Mouse (Mus musculus): ENCODE data around the gene Fam133b. TPM values are rescaled to one million over a fixed set of nuclear protein-coding genes. Genes with fewer than 3 reads are reported as not detected.
"Not testable (repeated sequence)": the region's sequence is repeated elsewhere in the genome, so short reads cannot be mapped to it uniquely, and the experiment has no call there.

The Fam133b gene
- polyA plus RNA-seq, 2 experiments, result 10.9 to 11.6 TPM

GRCm38 (mm10) chr5:3520493-3521359, 22.9 kb upstream of the Fam133b start:
- Histone ChIP-seq H3K9me3 (ENCODE audit: control insufficient read depth, low read length) (no peaks in the 10 kb centered on the region), H3K27me3 (ENCODE audit: control insufficient read depth, insufficient read depth, low read length) (no peaks in the 10 kb centered on the region), H3K4me2 (ENCODE audit: low read depth) (no peak overlapping the region), H3K9ac (replicated peaks) (no peak overlapping the region), H3K36me3 (replicated peaks; ENCODE audit: control insufficient read depth, insufficient read depth, low read depth) (no peaks in the 10 kb centered on the region; the same call in 1 of the 2 replicates), H3K27ac (no peak overlapping the region), H3K4me3 (ENCODE audit: insufficient read depth in 1 of 2, low read depth in 2 of 2, low read length in 2 of 2) (no peak overlapping the region), H3K4me1 (replicated peaks; ENCODE audit: control insufficient read depth in 2 of 2, insufficient read depth in 2 of 2, low read length in 1 of 2) (no peaks in the 10 kb centered on the region)
- no peak for TF ChIP-seq EP300 (IDR thresholded peaks at IDR 0.05; ENCODE audit: low read depth)
- no peak for TF ChIP-seq CTCF (IDR thresholded peaks at IDR 0.05; ENCODE audit: low read depth)
- no peak for ATAC-seq (ENCODE audit: insufficient read depth)
- WGBS (ENCODE audit: insufficient replicate concordance), result 80% methylated on average over 18 of the region's 18 CpGs
- DNase-seq (ENCODE audit: low read depth in 3 of 3, low spot score in 3 of 3), result no peak

GRCm38 (mm10) chr5:3521741-3522140, 21.9 kb upstream of the Fam133b start:
- H3K9ac ChIP-seq (replicated peaks), result no peak overlapping the region
- H3K9me3 ChIP-seq (ENCODE audit: control insufficient read depth, low read length), result no peaks in the 10 kb centered on the region
- no peaks in the 10 kb centered on the region for H3K4me1 ChIP-seq (replicated peaks; ENCODE audit: control insufficient read depth in 2 of 2, insufficient read depth in 2 of 2, low read length in 1 of 2)
- no peaks in the 10 kb centered on the region for H3K27me3 ChIP-seq (ENCODE audit: control insufficient read depth, insufficient read depth, low read length)
- DNase-seq (ENCODE audit: low read depth in 3 of 3, low spot score in 3 of 3) (no peak), ATAC-seq (ENCODE audit: insufficient read depth) (no peak)
- H3K4me2 ChIP-seq (ENCODE audit: low read depth), result no peak overlapping the region
- 78% methylated on average over 12 of the region's 12 CpGs for WGBS (ENCODE audit: insufficient replicate concordance)
- H3K4me3 ChIP-seq (ENCODE audit: insufficient read depth in 1 of 2, low read depth in 2 of 2, low read length in 2 of 2), result no peak overlapping the region
- TF ChIP-seq EP300 (IDR thresholded peaks at IDR 0.05; ENCODE audit: low read depth) (no peak), CTCF (IDR thresholded peaks at IDR 0.05; ENCODE audit: low read depth) (no peak)
- no peak overlapping the region for H3K27ac ChIP-seq
- H3K36me3 ChIP-seq (replicated peaks; ENCODE audit: control insufficient read depth, insufficient read depth, low read depth), result no peaks in the 10 kb centered on the region; the same call in 1 of the 2 replicates

- no peak for TF ChIP-seq EP300 (IDR thresholded peaks at IDR 0.05; ENCODE audit: low read depth)
- no peak for TF ChIP-seq CTCF (IDR thresholded peaks at IDR 0.05; ENCODE audit: low read depth)
- H3K36me3 ChIP-seq (replicated peaks; ENCODE audit: control insufficient read depth, insufficient read depth, low read depth), result no peaks in the 10 kb centered on the region; the same call in 1 of the 2 replicates
- H3K9ac ChIP-seq (replicated peaks), result no peak overlapping the region
- no peak overlapping the region for H3K4me2 ChIP-seq (ENCODE audit: low read depth)
- no peak overlapping the region for H3K4me3 ChIP-seq (ENCODE audit: insufficient read depth in 1 of 2, low read depth in 2 of 2, low read length in 2 of 2)
- no peak overlapping the region for H3K27ac ChIP-seq
- no peaks in the 10 kb centered on the region for H3K4me1 ChIP-seq (replicated peaks; ENCODE audit: control insufficient read depth in 2 of 2, insufficient read depth in 2 of 2, low read length in 1 of 2)
- H3K9me3 ChIP-seq (ENCODE audit: control insufficient read depth, low read length), result no peaks in the 10 kb centered on the region
- WGBS (ENCODE audit: insufficient replicate concordance), result 77% methylated on average over 10 of the region's 10 CpGs
- ATAC-seq (ENCODE audit: insufficient read depth) (no peak), DNase-seq (ENCODE audit: low read depth in 3 of 3, low spot score in 3 of 3) (no peak)
- no peaks in the 10 kb centered on the region for H3K27me3 ChIP-seq (ENCODE audit: control insufficient read depth, insufficient read depth, low read length)
These were observed 20.8 kb upstream of the Fam133b start for GRCm38 (mm10) chr5:3522826-3523225.

- H3K4me2 ChIP-seq (ENCODE audit: low read depth), result no peak overlapping the region
These were observed 16.5 kb upstream of the Fam133b start for GRCm38 (mm10) chr5:3527041-3527691.

GRCm38 (mm10) chr5:3529585-3530189, 13.9 kb upstream of the Fam133b start:
- ATAC-seq (ENCODE audit: insufficient read depth) (no peak), DNase-seq (ENCODE audit: low read depth in 3 of 3, low spot score in 3 of 3) (no peak)
- Histone ChIP-seq H3K9ac (replicated peaks) (no peak overlapping the region), H3K9me3 (ENCODE audit: control insufficient read depth, low read length) (no peaks in the 10 kb centered on the region), H3K4me1 (replicated peaks; ENCODE audit: control insufficient read depth in 2 of 2, insufficient read depth in 2 of 2, low read length in 1 of 2) (no peaks in the 10 kb centered on the region), H3K36me3 (replicated peaks; ENCODE audit: control insufficient read depth, insufficient read depth, low read depth) (no peaks in the 10 kb centered on the region), H3K4me3 (ENCODE audit: insufficient read depth in 1 of 2, low read depth in 2 of 2, low read length in 2 of 2) (no peak overlapping the region), H3K27me3 (ENCODE audit: control insufficient read depth, insufficient read depth, low read length) (no peaks in the 10 kb centered on the region), H3K4me2 (ENCODE audit: low read depth) (no peak overlapping the region), H3K27ac (no peak overlapping the region)
- TF ChIP-seq CTCF (IDR thresholded peaks at IDR 0.05; ENCODE audit: low read depth) (no peak), EP300 (IDR thresholded peaks at IDR 0.05; ENCODE audit: low read depth) (no peak)
- 69% methylated on average over 10 of the region's 10 CpGs for WGBS (ENCODE audit: insufficient replicate concordance)

More at GRCm38 (mm10) chr5:3527041-3527691, 16.5 kb upstream of the Fam133b start:
- Histone ChIP-seq H3K4me1 (replicated peaks; ENCODE audit: control insufficient read depth in 2 of 2, insufficient read depth in 2 of 2, low read length in 1 of 2) (no peaks in the 10 kb centered on the region), H3K27ac (no peak overlapping the region), H3K9me3 (ENCODE audit: control insufficient read depth, low read length) (no peaks in the 10 kb centered on the region), H3K9ac (replicated peaks) (no peak overlapping the region), H3K36me3 (replicated peaks; ENCODE audit: control insufficient read depth, insufficient read depth, low read depth) (no peaks in the 10 kb centered on the region), H3K4me3 (ENCODE audit: insufficient read depth in 1 of 2, low read depth in 2 of 2, low read length in 2 of 2) (no peak overlapping the region), H3K27me3 (ENCODE audit: control insufficient read depth, insufficient read depth, low read length) (no peaks in the 10 kb centered on the region)
- no peak for DNase-seq (ENCODE audit: low read depth in 3 of 3, low spot score in 3 of 3)
- no peak for ATAC-seq (ENCODE audit: insufficient read depth)
- WGBS (ENCODE audit: insufficient replicate concordance), result 57% methylated on average over 5 of the region's 5 CpGs
- TF ChIP-seq CTCF (IDR thresholded peaks at IDR 0.05; ENCODE audit: low read depth) (no peak), EP300 (IDR thresholded peaks at IDR 0.05; ENCODE audit: low read depth) (no peak)

- not testable (repeated sequence) for H3K36me3 ChIP-seq (replicated peaks; ENCODE audit: control insufficient read depth, insufficient read depth, low read depth); H3K4me3 ChIP-seq (ENCODE audit: insufficient read depth in 1 of 2, low read depth in 2 of 2, low read length in 2 of 2); H3K27ac ChIP-seq; H3K4me2 ChIP-seq (ENCODE audit: low read depth); ATAC-seq (ENCODE audit: insufficient read depth); DNase-seq (ENCODE audit: low read depth in 3 of 3, low spot score in 3 of 3); H3K4me1 ChIP-seq (replicated peaks; ENCODE audit: control insufficient read depth in 2 of 2, insufficient read depth in 2 of 2, low read length in 1 of 2); H3K9ac ChIP-seq (replicated peaks); H3K27me3 ChIP-seq (ENCODE audit: control insufficient read depth, insufficient read depth, low read length); H3K9me3 ChIP-seq (ENCODE audit: control insufficient read depth, low read length)
These were observed 11.6 kb upstream of the Fam133b start for GRCm38 (mm10) chr5:3532048-3532447.

Measured in liver, embryonic 14.5 days (tissue).